Mouse (Mus musculus): ENCODE measurements around the gene Gucy2c. TPM values are rescaled to one million over a fixed set of nuclear protein-coding genes. Genes with fewer than 3 reads are reported as not detected.

Gene Gucy2c
- polyA plus RNA-seq, 1 experiment from 2014 or later = 0.17 TPM

DNA sequence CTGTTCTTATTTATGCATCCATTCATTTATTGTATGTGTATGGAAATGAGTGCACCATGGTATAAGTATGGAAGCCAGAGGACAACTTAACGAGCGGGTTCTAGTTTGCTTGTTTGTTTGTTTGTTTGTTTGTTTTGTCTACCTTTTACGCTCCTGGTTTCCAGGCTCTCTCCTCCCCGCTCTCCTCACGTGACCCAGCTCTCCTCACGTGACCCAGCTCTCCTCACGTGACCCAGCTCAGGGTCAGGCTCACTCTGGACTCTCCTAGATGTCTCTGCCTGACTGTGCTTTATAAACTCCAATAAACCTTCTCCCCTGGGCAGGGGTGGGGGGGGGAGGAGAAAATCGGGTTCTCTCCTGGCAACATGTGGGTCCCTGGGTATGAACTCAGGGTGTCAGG is 130.9 kb downstream of the Gucy2c start:
- H3K27me3 ChIP-seq = no peaks in the 10 kb centered on the region
- no peak overlapping the region for H3K9ac ChIP-seq
- no peaks in the 10 kb centered on the region for H3K9me3 ChIP-seq
- H3K4me2 ChIP-seq = no peak overlapping the region
- ATAC-seq (ENCODE audit: low FRiP score) = no peak
- peaks cover 6% of the 10 kb centered on the region; the same call in 1 of the 2 replicates for H3K4me1 ChIP-seq
- H3K4me3 ChIP-seq (replicated peaks) = no peak overlapping the region
- H3K27ac ChIP-seq = no peak overlapping the region
- WGBS = 87% methylated on average over 8 of the region's 8 CpGs
- no peaks in the 10 kb centered on the region for H3K36me3 ChIP-seq (replicated peaks)

DNA sequence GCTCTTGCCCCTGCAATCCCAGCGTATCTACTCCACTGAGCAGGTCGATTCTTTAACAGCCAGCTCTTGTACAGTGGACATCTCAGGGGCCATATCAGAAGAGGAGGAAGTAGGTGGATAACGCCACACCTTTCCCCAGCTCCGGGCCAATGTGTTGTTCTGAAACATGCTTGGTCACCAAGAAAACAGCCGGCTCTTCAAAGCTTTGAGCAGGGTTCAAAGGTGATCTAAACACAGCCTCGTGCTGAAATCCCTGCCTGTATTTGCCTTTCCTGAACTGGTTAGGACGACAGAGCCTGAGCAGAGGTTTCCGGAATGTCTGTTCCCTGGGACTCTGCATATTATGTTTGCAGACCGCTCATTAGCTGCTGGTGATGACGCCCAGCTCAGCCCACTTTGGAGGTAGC is 134.1 kb downstream of the Gucy2c start:
- no peak overlapping the region for H3K4me3 ChIP-seq (replicated peaks)

More for the DNA sequence above, 134.1 kb downstream of the Gucy2c start:
- 83% methylated on average over 10 of the region's 10 CpGs for WGBS
- Histone ChIP-seq H3K9me3 (0 out of 2 replicates have a peak, but pooled peaks cover 3% of the 10 kb centered on the region), H3K36me3 (replicated peaks) (no peaks in the 10 kb centered on the region), H3K4me2 (no peak overlapping the region), H3K27me3 (no peaks in the 10 kb centered on the region), H3K9ac (no peak overlapping the region), H3K27ac (no peak overlapping the region), H3K4me1 (peaks cover 6% of the 10 kb centered on the region; the same call in 1 of the 2 replicates)
- no peak for ATAC-seq (ENCODE audit: low FRiP score)

Small RNAs within 50 kb of the gene (microRNA-seq; reads per million reads assigned to microRNA genes)
- gene Gm44364 = not detected

Other genes with a start within 250 kb of the Gucy2c start
- 0.41 and 1.0 TPM in 2 replicates for gene Plbd1, start 119.8 kb downstream of the Gucy2c start, polyA plus RNA-seq (2016; fragmentation: Nextera tagmentation; extraction: Ambion mirVana)
- 0.47 and 0.79 TPM in 2 replicates for gene Hist4h4, start 22.6 kb upstream of the Gucy2c start, polyA plus RNA-seq (2016; fragmentation: Nextera tagmentation; extraction: Ambion mirVana)
- 121 and 128 TPM in 2 replicates for gene H2afj, start 26.5 kb upstream of the Gucy2c start, polyA plus RNA-seq (2016; fragmentation: Nextera tagmentation; extraction: Ambion mirVana)
- gene BC049715, start 45.9 kb upstream of the Gucy2c start, polyA plus RNA-seq (2016; fragmentation: Nextera tagmentation; extraction: Ambion mirVana) = 1.1 and 1.9 TPM in 2 replicates
- 137 and 146 TPM in 2 replicates for gene Wbp11, start 46.5 kb upstream of the Gucy2c start, polyA plus RNA-seq (2016; fragmentation: Nextera tagmentation; extraction: Ambion mirVana)
- 0.24 and 0.52 TPM in 2 replicates for gene Smco3, start 53.7 kb upstream of the Gucy2c start, polyA plus RNA-seq (2016; fragmentation: Nextera tagmentation; extraction: Ambion mirVana)
- 0.55 and 0.63 TPM in 2 replicates for gene Art4, start 76.0 kb upstream of the Gucy2c start, polyA plus RNA-seq (2016; fragmentation: Nextera tagmentation; extraction: Ambion mirVana)
- gene Mgp, start 94.1 kb upstream of the Gucy2c start, polyA plus RNA-seq (2016; fragmentation: Nextera tagmentation; extraction: Ambion mirVana) = 6.2 and 7.2 TPM in 2 replicates
- gene Erp27, start 140.4 kb upstream of the Gucy2c start, polyA plus RNA-seq (2016; fragmentation: Nextera tagmentation; extraction: Ambion mirVana) = not detected in 2 replicates
- gene Pde6h, start 142.1 kb upstream of the Gucy2c start, polyA plus RNA-seq (2016; fragmentation: Nextera tagmentation; extraction: Ambion mirVana) = not detected in 2 replicates
- gene Arhgdib, start 160.1 kb upstream of the Gucy2c start, polyA plus RNA-seq (2016; fragmentation: Nextera tagmentation; extraction: Ambion mirVana) = 18.6 and 22.9 TPM in 2 replicates

All from forebrain, embryonic 12.5 days (tissue).